Mouse (Mus musculus) mesoderm, embryonic 11.5 days (tissue): ENCODE data around the gene Pbx1.

Source experiments
- DNase-seq: peaks from one replicate; pipeline ENCODE4 v3.0.0-alpha.2; 2012; ENCODE audit warnings: low read depth, low spot score

The Pbx1 gene

GRCm38 (mm10) chr1:168344262-168344661, 87.8 kb downstream of the Pbx1 start:
- DNase-seq: no peak

GRCm38 (mm10) chr1:168342269-168342668, 89.8 kb downstream of the Pbx1 start:
- no peak for DNase-seq

GRCm38 (mm10) chr1:168341863-168342262, 90.2 kb downstream of the Pbx1 start:
- DNase-seq: no peak

GRCm38 (mm10) chr1:168341368-168341767, 90.7 kb downstream of the Pbx1 start:
- DNase-seq: no peak

GRCm38 (mm10) chr1:168336238-168336818, 95.7 kb downstream of the Pbx1 start:
- no peak for DNase-seq

- DNase-seq: no peak
Measured at GRCm38 (mm10) chr1:168334831-168335574, 97.1 kb downstream of the Pbx1 start.

GRCm38 (mm10) chr1:168332056-168332455, 100.0 kb downstream of the Pbx1 start:
- no peak for DNase-seq

GRCm38 (mm10) chr1:168328236-168328605, 103.8 kb downstream of the Pbx1 start:
- DNase-seq: no peak

- DNase-seq: no peak
Measured at GRCm38 (mm10) chr1:168327405-168328235, 104.5 kb downstream of the Pbx1 start.

- DNase-seq: no peak
Measured at GRCm38 (mm10) chr1:168325786-168326185, 106.3 kb downstream of the Pbx1 start.

GRCm38 (mm10) chr1:168324306-168325085, 107.6 kb downstream of the Pbx1 start:
- no peak for DNase-seq

- DNase-seq: no peak
Measured at GRCm38 (mm10) chr1:168323436-168324108, 108.5 kb downstream of the Pbx1 start.

- DNase-seq: no peak
Measured at GRCm38 (mm10) chr1:168322892-168323291, 109.2 kb downstream of the Pbx1 start.

- DNase-seq: no peak
Measured at GRCm38 (mm10) chr1:168319695-168320094, 112.4 kb downstream of the Pbx1 start.

- no peak for DNase-seq
Measured at GRCm38 (mm10) chr1:168318899-168319469, 113.1 kb downstream of the Pbx1 start.

GRCm38 (mm10) chr1:168313772-168314171, 118.3 kb downstream of the Pbx1 start:
- DNase-seq: no peak

GRCm38 (mm10) chr1:168312710-168313447, 119.2 kb downstream of the Pbx1 start:
- DNase-seq: no peak

GRCm38 (mm10) chr1:168309101-168309521, 123.0 kb downstream of the Pbx1 start:
- DNase-seq: no peak

- no peak for DNase-seq
Measured at GRCm38 (mm10) chr1:168307275-168308182, 124.5 kb downstream of the Pbx1 start.
